Mouse (Mus musculus): ENCODE data around the gene Vamp9. TPM values are rescaled to one million over a fixed set of nuclear protein-coding genes. Genes with fewer than 3 reads are reported as not detected.

Vamp9 gene
- polyA plus RNA-seq, 1 experiment from 2014 or later: not detected

GRCm38 (mm10) chr5:99976334-99976955 lies 70.4 kb downstream of the Vamp9 start:
- Histone ChIP-seq H3K9ac (replicated peaks) (peak overlapping the region; percentile 98), H3K4me3 (ENCODE audit: low read depth, low read length) (peak overlapping the region; percentile 97), H3K27ac (ENCODE audit: low read depth) (peak overlapping the region; percentile 99; the same call in 1 of the 2 replicates), H3K4me1 (ENCODE audit: insufficient read depth) (peaks cover 30% of the 10 kb centered on the region), H3K4me2 (ENCODE audit: low read depth, low read length) (peak overlapping the region; percentile 82), H3K9me3 (ENCODE audit: low read length) (no peaks in the 10 kb centered on the region), H3K27me3 (ENCODE audit: insufficient read depth, low read length) (no peaks in the 10 kb centered on the region), H3K36me3 (replicated peaks; ENCODE audit: insufficient read depth, low read length) (peaks cover 18% of the 10 kb centered on the region)
- 6% methylated on average over 8 of the region's 8 CpGs for WGBS (ENCODE audit: insufficient replicate concordance)
- TF ChIP-seq CTCF (IDR thresholded peaks at IDR 0.05; ENCODE audit: low read depth): no peak
- no peak for TF ChIP-seq EP300 (IDR thresholded peaks at IDR 0.05; ENCODE audit: low read depth)
- ATAC-seq (no peak), DNase-seq (no peak)

DNA sequence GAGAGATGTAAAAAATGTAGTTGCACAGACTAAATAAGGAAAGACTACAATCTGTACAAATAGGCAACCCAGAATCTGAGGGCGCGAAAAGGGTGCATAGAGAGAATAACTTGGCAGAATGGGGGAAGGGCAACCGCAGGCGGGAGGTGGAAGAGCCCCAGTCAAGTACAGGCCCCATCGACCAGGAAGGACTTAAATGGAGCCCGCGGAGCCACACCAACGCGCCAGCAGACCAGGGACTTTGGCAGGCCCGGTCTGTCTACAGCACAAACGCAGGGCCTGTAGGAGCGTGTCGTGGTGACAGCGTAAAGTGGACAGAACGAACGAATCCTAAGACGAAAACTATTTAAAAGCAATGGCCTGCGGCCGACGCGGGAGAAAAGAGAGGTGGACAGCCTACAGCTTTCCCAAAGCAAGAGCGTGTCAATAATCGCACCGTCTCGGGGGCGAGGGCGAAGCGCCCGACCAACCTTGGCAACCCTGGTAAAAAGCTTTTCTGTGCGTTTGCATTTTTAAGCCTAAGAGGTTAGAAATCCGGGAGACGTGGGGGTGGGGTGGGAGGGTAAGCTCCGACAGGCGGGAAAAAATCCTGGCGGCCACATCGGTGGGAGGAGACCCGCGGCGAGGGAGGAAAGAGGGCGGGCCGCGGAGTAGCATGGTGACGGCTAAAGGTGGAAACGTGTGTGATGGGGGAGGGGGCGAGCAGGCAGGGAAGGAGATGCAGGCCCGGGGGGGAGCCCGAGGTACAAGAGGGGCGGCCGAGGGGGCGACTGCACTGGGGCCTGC lies 71.7 kb downstream of the Vamp9 start:
- TF ChIP-seq CTCF (IDR thresholded peaks at IDR 0.05; ENCODE audit: low read depth) (no peak), EP300 (IDR thresholded peaks at IDR 0.05; ENCODE audit: low read depth) (no peak)

GRCm38 (mm10) chr5:99978699-99979442 lies 72.8 kb downstream of the Vamp9 start, which contains the start of the genes Hnrnpd and 4930524J08Rik:
Hnrnpd (minus strand) TSS chr5:99978938.
4930524J08Rik (plus strand) TSS chr5:99979061.
- peak within 1 kb of the TSS; percentile 92 for H3K4me2 ChIP-seq (ENCODE audit: low read depth, low read length)
- TF ChIP-seq CTCF (IDR thresholded peaks at IDR 0.05; ENCODE audit: low read depth) (no peak), EP300 (IDR thresholded peaks at IDR 0.05; ENCODE audit: low read depth) (no peak)
- WGBS (ENCODE audit: insufficient replicate concordance): 2% methylated on average over 48 of the region's 97 CpGs
- H3K27ac ChIP-seq (ENCODE audit: low read depth): peak within 1 kb of the TSS; percentile 99
- peak; percentile 96 for ATAC-seq
- H3K4me3 ChIP-seq (ENCODE audit: low read depth, low read length): peak within 1 kb of the TSS; percentile 97
- peak; percentile 99 for DNase-seq
- no peaks in the 10 kb centered on the region for H3K9me3 ChIP-seq (ENCODE audit: low read length)
- H3K9ac ChIP-seq (replicated peaks): peak within 1 kb of the TSS; percentile 98
- no peaks in the 10 kb centered on the region for H3K27me3 ChIP-seq (ENCODE audit: insufficient read depth, low read length)
- H3K4me1 ChIP-seq (ENCODE audit: insufficient read depth): peaks cover 21% of the 10 kb centered on the region
- H3K36me3 ChIP-seq (replicated peaks; ENCODE audit: insufficient read depth, low read length): peaks cover 8% of the 10 kb centered on the region; the same call in 1 of the 2 replicates

More for the DNA sequence above, 71.7 kb downstream of the Vamp9 start:
- peak; percentile 48 for ATAC-seq
- Histone ChIP-seq H3K27ac (ENCODE audit: low read depth) (peak overlapping the region; percentile 99), H3K4me2 (ENCODE audit: low read depth, low read length) (peak overlapping the region; percentile 82), H3K4me1 (ENCODE audit: insufficient read depth) (peaks cover 30% of the 10 kb centered on the region), H3K4me3 (ENCODE audit: low read depth, low read length) (peak overlapping the region; percentile 97), H3K9ac (replicated peaks) (peak overlapping the region; percentile 98), H3K9me3 (ENCODE audit: low read length) (no peaks in the 10 kb centered on the region), H3K27me3 (ENCODE audit: insufficient read depth, low read length) (no peaks in the 10 kb centered on the region), H3K36me3 (replicated peaks; ENCODE audit: insufficient read depth, low read length) (peaks cover 11% of the 10 kb centered on the region)
- WGBS (ENCODE audit: insufficient replicate concordance): under 1% methylated on average over 43 of the region's 50 CpGs
- peak; percentile 88 for DNase-seq

DNA sequence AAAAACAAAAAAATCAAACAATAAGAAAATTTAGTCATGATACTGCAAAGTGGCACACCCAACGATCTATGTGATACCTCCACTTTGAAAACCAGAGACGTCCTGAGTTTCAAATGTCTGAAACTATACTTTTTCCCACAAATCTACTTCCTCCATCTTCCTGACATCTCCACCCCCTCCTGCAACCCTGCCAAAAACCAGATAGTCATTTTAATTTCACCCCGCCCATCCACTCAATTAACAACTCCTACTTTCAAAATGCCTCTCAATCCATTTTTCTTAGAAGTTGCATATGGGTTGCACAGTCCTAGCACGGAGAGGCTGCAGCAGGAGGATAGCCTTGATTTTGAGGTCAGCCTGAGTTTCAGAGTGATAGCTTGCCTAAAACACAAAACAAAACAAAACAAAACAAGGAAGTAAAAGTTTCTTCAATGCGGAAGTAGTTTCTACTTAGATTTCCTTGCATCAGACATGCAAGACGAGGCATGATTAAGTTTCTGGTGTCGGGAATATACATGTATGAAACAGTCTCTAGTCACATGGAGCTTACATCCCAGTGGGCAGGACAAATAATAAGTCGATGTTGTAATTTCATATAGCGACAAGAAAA lies 77.5 kb downstream of the Vamp9 start:
- Histone ChIP-seq H3K9ac (replicated peaks) (no peak overlapping the region), H3K4me2 (ENCODE audit: low read depth, low read length) (0 out of 2 replicates have a peak overlapping the region, but pooled peaks have one; percentile 24), H3K27me3 (ENCODE audit: insufficient read depth, low read length) (no peaks in the 10 kb centered on the region), H3K9me3 (ENCODE audit: low read length) (no peaks in the 10 kb centered on the region), H3K4me3 (ENCODE audit: low read depth, low read length) (no peak overlapping the region), H3K4me1 (ENCODE audit: insufficient read depth) (peaks cover 6% of the 10 kb centered on the region; the same call in 1 of the 2 replicates), H3K27ac (ENCODE audit: low read depth) (0 out of 2 replicates have a peak overlapping the region, but pooled peaks have one; percentile 17), H3K36me3 (replicated peaks; ENCODE audit: insufficient read depth, low read length) (no peaks in the 10 kb centered on the region)
- DNase-seq (no peak), ATAC-seq (no peak)
- 68% methylated on average over 9 of the region's 9 CpGs for WGBS (ENCODE audit: insufficient replicate concordance)
- no peak for TF ChIP-seq EP300 (IDR thresholded peaks at IDR 0.05; ENCODE audit: low read depth)
- no peak for TF ChIP-seq CTCF (IDR thresholded peaks at IDR 0.05; ENCODE audit: low read depth)

GRCm38 (mm10) chr5:99994166-99994565 lies 88.1 kb downstream of the Vamp9 start:
- 56% methylated on average over 3 of the region's 3 CpGs for WGBS (ENCODE audit: insufficient replicate concordance)
- TF ChIP-seq CTCF (IDR thresholded peaks at IDR 0.05; ENCODE audit: low read depth) (no peak), EP300 (IDR thresholded peaks at IDR 0.05; ENCODE audit: low read depth) (peak; percentile 53)
- 0 out of 2 replicates have a peak overlapping the region, but pooled peaks have one; percentile 4 for H3K4me2 ChIP-seq (ENCODE audit: low read depth, low read length)

More at GRCm38 (mm10) chr5:99994166-99994565, 88.1 kb downstream of the Vamp9 start:
- Histone ChIP-seq H3K36me3 (replicated peaks; ENCODE audit: insufficient read depth, low read length) (no peaks in the 10 kb centered on the region), H3K27ac (ENCODE audit: low read depth) (peak overlapping the region; percentile 74), H3K4me1 (ENCODE audit: insufficient read depth) (0 out of 2 replicates have a peak, but pooled peaks cover 3% of the 10 kb centered on the region), H3K9me3 (ENCODE audit: low read length) (peaks cover 2% of the 10 kb centered on the region; the same call in 1 of the 2 replicates), H3K4me3 (ENCODE audit: low read depth, low read length) (no peak overlapping the region), H3K9ac (replicated peaks) (no peak overlapping the region), H3K27me3 (ENCODE audit: insufficient read depth, low read length) (no peaks in the 10 kb centered on the region)
- peak; percentile 97 for ATAC-seq
- peak; percentile 46 for DNase-seq

Data from liver, postnatal 0 days (tissue).